Mouse (Mus musculus): ENCODE measurements at regions not wholly inside any gene's neighbourhood (a gene's known extent, or its start where the extent isn't known, plus 50 kb on each side); places are given as distances from the start of the nearest gene placed in this dataset.

- Histone ChIP-seq H3K36me3 (replicated peaks in 1 of 2; ENCODE audit: control insufficient read depth in 1 of 2, insufficient read depth in 1 of 2, low read length in 1 of 2) (no peaks in the 10 kb centered on the region), H3K4me3 (replicated peaks in 1 of 3; ENCODE audit: low read depth in 2 of 3, low read length in 2 of 3, poor library complexity in 1 of 3) (no peak overlapping the region), H3K27ac (ENCODE audit: insufficient read depth, low read depth) (no peak overlapping the region), H3K4me2 (ENCODE audit: insufficient read depth, low read depth, poor library complexity, severe bottlenecking) (no peak overlapping the region), H3K79me2 (replicated peaks; ENCODE audit: control insufficient read depth, extremely low read depth, insufficient read depth, poor library complexity, severe bottlenecking) (no peaks in the 10 kb centered on the region), H3K9me3 (replicated peaks; ENCODE audit: low read length) (no peaks in the 10 kb centered on the region), H3K9ac (ENCODE audit: insufficient read depth, low read depth) (no peak overlapping the region), H3K27me3 (replicated peaks) (no peaks in the 10 kb centered on the region), H3K4me1 (ENCODE audit: control insufficient read depth in 1 of 2, insufficient read depth in 2 of 2) (no peaks in the 10 kb centered on the region)
- dilution Hi-C loops (cut with MboI; ENCODE audit: extremely low pct_ligation_motif_present, extremely low pct_unique_long_range_greater_than_20kb, low sequenced_read_pairs): no loop called here
- DNase-seq (ENCODE audit: extremely low read depth): no peak
- TF ChIP-seq ELF1 (IDR thresholded peaks at IDR 0.05; ENCODE audit: low read depth, low read length) (no peak), JUN (IDR thresholded peaks at IDR 0.05; ENCODE audit: insufficient read depth, low read depth, low read length) (no peak), RCOR1 (conservative IDR thresholded peaks at IDR 0.05; ENCODE audit: low read depth, low read length) (no peak), E2F4 (IDR thresholded peaks at IDR 0.05; ENCODE audit: insufficient replicate concordance, low read depth, low read length) (no peak), KAT2A (IDR thresholded peaks at IDR 0.05; ENCODE audit: insufficient replicate concordance, low read length) (no peak), RAD21 (IDR thresholded peaks at IDR 0.05; ENCODE audit: low read depth, low read length) (no peak), BHLHE40 (IDR thresholded peaks at IDR 0.05; ENCODE audit: low read depth, low read length) (no peak), ZNF384 (IDR thresholded peaks at IDR 0.05; ENCODE audit: low read depth, low read length) (no peak), MYC (IDR thresholded peaks at IDR 0.05; ENCODE audit: low read depth, low read length) (no peak), EP300 (IDR thresholded peaks at IDR 0.05; ENCODE audit: low read length) (no peak), ZC3H11A (IDR thresholded peaks at IDR 0.05; ENCODE audit: low read depth, low read length) (no peak), CTCF (conservative IDR thresholded peaks at IDR 0.05 in 1 of 2, IDR thresholded peaks at IDR 0.05 in 1 of 2; ENCODE audit: low read depth in 2 of 2, low read length in 2 of 2) (no peak), USF2 (conservative IDR thresholded peaks at IDR 0.05; ENCODE audit: low read depth, low read length) (no peak), SMC3 (IDR thresholded peaks at IDR 0.05; ENCODE audit: low read depth, low read length) (no peak)
- in situ Hi-C loops (cut with MboI; ENCODE audit: low pct_ligation_motif_present, low pct_unique_long_range_greater_than_20kb, low sequenced_read_pairs): no loop called here
Measured at GRCm38 (mm10) chr13:11432465-11433339, 674.0 kb downstream of the Ryr2 start.

- Histone ChIP-seq H3K4me2 (ENCODE audit: insufficient read depth, low read depth, poor library complexity, severe bottlenecking) (no peak overlapping the region), H3K27me3 (replicated peaks) (no peaks in the 10 kb centered on the region), H3K4me3 (replicated peaks in 1 of 3; ENCODE audit: low read depth in 2 of 3, low read length in 2 of 3, poor library complexity in 1 of 3) (no peak overlapping the region), H3K9ac (ENCODE audit: insufficient read depth, low read depth) (no peak overlapping the region), H3K79me2 (replicated peaks; ENCODE audit: control insufficient read depth, extremely low read depth, insufficient read depth, poor library complexity, severe bottlenecking) (no peaks in the 10 kb centered on the region), H3K9me3 (replicated peaks; ENCODE audit: low read length) (peaks cover 6% of the 10 kb centered on the region), H3K4me1 (ENCODE audit: control insufficient read depth in 1 of 2, insufficient read depth in 2 of 2) (no peaks in the 10 kb centered on the region), H3K36me3 (replicated peaks in 1 of 2; ENCODE audit: control insufficient read depth in 1 of 2, insufficient read depth in 1 of 2, low read length in 1 of 2) (no peaks in the 10 kb centered on the region), H3K27ac (ENCODE audit: insufficient read depth, low read depth) (no peak overlapping the region)
- in situ Hi-C loops (cut with MboI; ENCODE audit: low pct_ligation_motif_present, low pct_unique_long_range_greater_than_20kb, low sequenced_read_pairs): no loop called here
- no peak for DNase-seq (ENCODE audit: extremely low read depth)
- dilution Hi-C loops (cut with MboI; ENCODE audit: extremely low pct_ligation_motif_present, extremely low pct_unique_long_range_greater_than_20kb, low sequenced_read_pairs): no loop called here
- TF ChIP-seq RAD21 (IDR thresholded peaks at IDR 0.05; ENCODE audit: low read depth, low read length) (no peak), CTCF (conservative IDR thresholded peaks at IDR 0.05 in 1 of 2, IDR thresholded peaks at IDR 0.05 in 1 of 2; ENCODE audit: low read depth in 2 of 2, low read length in 2 of 2) (no peak), JUN (IDR thresholded peaks at IDR 0.05; ENCODE audit: insufficient read depth, low read depth, low read length) (no peak), NRF1 (IDR thresholded peaks at IDR 0.05; ENCODE audit: low read depth, low read length) (no peak), E2F4 (IDR thresholded peaks at IDR 0.05; ENCODE audit: insufficient replicate concordance, low read depth, low read length) (no peak), SIN3A (IDR thresholded peaks at IDR 0.05; ENCODE audit: low read length) (no peak), ELF1 (IDR thresholded peaks at IDR 0.05; ENCODE audit: low read depth, low read length) (no peak), CHD2 (IDR thresholded peaks at IDR 0.05; ENCODE audit: low read length) (no peak), ETS1 (conservative IDR thresholded peaks at IDR 0.05; ENCODE audit: low read depth, low read length) (no peak), ZC3H11A (IDR thresholded peaks at IDR 0.05; ENCODE audit: low read depth, low read length) (no peak), MAX (IDR thresholded peaks at IDR 0.05; ENCODE audit: low read length) (no peak), POLR2AphosphoS2 (IDR thresholded peaks at IDR 0.05; ENCODE audit: low read depth, low read length) (no peak), UBTF (IDR thresholded peaks at IDR 0.05; ENCODE audit: low read depth, low read length) (no peak), USF1 (IDR thresholded peaks at IDR 0.05; ENCODE audit: low read depth, low read length) (no peak), HCFC1 (IDR thresholded peaks at IDR 0.05; ENCODE audit: low read depth, low read length) (no peak), SMC3 (IDR thresholded peaks at IDR 0.05; ENCODE audit: low read depth, low read length) (no peak)
Measured at GRCm38 (mm10) chr13:11426820-11427219, 679.9 kb downstream of the Ryr2 start.
